Mouse (Mus musculus) layer of hippocampus, postnatal 10 days (tissue): ENCODE measurements around the gene Zfp273. TPM values are rescaled to one million over a fixed set of nuclear protein-coding genes. Genes with fewer than 3 reads are reported as not detected.
"Not testable (repeated sequence)": the region's sequence is repeated elsewhere in the genome, so short reads cannot be mapped to it uniquely, and the experiment has no call there.

Experiments used
- DNase-seq, 2 experiments: peaks; one replicate each; pipeline ENCODE4 v3.0.0; 2021; ENCODE audit warnings: low spot score in 2 of 2
- long read RNA-seq: library from polyadenylated mRNA; stranded (forward); transcript quantifications from one replicate; pipeline ENCODE4 v2.0.0, GENCODE M21; 2023
- total RNA-seq, 2 experiments: library from RNA; stranded (reverse); gene quantifications; 2 replicates each; pipeline ENCODE4 v1.2.3; 2021

Zfp273 gene
- total RNA-seq: 1 to 10 TPM; 7.8 to 9.3 TPM
- long read RNA-seq, transcript Zfp273-203 (4 exons, 2,399 nt): major isoform, 6 of 10 reads
- long read RNA-seq, partial matches to known transcripts: 0 of 10 reads
- long read RNA-seq, other reads (novel, unspliced or antisense): 2 of 10 reads

DNA sequence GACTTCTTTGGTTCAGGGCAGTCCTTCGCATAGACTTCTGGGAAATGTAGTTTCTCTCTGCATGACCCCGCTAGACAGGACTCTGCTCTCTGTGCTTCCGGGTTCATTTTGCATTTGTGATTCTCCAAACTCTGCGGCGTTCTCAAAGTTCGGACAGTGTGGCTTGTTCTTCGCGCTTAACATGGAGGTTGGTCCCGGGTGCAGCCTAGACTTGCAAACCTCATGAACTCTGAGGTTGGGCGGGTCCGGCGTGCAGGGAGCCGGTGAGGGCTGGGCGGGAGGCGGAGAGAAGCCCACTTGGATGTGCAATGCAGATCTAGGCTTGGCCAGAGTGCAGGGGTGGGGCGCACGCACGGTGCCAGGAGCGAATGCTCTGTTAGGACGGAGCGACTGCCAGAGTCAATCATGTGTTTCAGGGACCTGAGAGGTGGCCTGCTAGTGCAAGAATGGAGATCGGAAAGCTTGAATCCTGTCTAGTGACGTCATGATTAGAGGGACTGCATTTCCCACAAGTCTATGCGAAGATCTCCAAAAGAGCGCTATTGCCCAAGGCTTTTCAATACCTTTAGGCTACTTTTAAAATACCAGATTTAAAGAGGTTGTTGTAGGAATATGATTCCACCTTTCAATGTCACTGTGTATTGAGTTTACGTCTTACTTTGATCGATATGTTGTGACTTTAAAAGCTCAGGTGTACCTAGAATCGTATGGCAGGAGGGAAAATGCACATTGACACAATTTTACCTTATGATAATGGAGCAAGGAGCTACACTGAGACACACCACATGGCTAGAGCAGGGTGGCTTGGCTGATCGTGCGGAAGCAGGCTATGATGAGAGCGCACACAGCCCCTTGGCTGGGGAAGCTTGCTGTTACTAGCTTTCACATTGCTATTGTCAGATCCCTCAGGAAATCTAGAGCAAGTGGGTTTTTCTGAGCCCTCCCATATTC, at the start of gene Zfp273:
Zfp273 (plus strand) TSS at position 31 of the 951 bp plus-strand sequence.
- DNase-seq: peak; percentile 72 to 77

DNA sequence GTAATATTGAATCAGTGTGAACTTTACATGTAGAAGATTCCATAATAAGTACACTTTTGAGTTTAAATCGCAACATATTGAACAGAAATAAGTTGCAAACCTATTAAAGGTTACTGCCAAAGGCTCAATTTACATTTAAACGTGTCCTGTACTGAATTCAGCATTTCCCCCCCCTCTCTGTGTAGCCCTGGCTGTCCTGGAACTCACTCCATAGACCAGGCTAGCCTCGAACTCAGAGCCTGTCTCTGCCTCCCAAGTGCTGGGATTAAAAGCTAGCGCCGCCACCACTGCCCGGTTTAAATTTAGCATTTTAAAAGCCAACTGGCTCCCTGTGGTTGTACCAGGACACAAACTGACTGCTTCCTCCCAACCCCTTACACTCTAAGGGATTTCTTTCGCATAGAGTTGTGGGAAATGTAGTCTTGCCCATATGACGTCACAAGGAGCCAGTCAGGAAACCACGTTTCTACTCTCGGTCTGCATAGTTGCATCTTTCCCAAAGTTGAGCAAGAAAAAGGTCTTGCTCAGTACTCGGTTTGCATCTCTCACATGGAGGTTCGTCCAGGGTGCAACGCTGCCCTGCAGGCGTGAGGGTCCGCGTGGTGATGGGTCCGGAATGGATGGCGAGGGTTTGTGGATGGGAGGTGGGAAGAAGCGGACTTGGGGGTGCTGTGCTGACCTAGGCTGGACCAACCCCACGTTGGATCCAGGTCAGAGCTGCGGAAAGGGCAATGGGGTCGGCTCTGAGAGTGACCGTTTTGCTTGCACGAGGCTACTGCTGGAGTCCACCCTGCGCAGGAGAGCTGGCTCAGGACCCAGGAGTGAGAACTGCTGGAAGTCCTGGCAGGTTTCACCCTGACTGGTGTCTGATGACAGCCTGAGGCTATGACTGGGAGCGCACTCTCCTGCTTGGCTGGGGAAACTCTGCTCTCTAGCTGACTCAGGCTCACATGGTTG, 34.0 kb upstream of the Zfp273 start, which contains the start of gene Zfp493:
Zfp493 (plus strand) TSS at position 429 of the 957 bp plus-strand sequence.
- peak; percentile 49 to 64 for DNase-seq

DNA sequence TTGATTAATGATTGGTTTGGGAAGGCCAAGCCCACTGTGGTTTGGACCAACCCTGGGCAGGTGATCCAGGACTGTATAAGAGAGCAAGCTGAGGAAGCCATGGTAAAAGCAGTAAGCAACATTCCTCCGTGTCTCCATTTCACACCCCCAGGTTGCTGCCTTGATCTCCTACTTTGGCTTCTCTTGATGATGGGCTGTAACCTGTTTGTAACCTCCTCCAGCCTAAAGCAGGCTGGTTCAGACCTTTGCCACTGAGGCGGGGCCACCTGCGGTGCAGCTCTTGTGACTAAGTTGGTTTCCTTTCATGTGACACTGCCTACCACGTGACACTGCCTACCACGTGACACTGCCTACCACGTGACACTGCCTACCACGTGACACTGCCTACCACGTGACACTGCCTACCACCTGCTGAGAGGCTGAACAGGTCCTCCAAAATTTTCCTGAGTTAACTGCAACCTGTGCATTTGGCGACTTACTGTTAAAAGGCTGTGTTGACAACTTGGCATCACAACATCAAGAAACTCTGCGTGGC, 21.6 kb upstream of the Zfp273 start:
- no peak for DNase-seq

DNA sequence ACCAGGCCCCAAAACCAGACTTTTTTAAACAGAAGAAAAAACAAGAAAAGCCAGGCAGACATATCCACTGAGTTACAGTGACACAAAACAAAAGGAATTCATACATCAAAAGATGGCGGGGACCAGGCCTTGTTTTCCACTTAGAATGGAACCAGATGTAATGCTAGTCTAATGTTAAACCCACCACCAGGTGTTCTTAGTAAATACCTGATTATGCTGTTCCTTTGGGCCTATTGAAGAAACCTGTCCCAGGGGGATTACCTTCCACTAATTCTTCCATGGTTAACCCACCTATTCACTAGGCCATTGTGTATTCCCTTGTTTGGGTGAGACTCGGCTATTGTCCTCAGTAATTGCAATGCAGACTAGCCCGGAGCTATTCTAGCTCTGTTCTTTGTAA, 14.9 kb upstream of the Zfp273 start:
- no peak for DNase-seq

DNA sequence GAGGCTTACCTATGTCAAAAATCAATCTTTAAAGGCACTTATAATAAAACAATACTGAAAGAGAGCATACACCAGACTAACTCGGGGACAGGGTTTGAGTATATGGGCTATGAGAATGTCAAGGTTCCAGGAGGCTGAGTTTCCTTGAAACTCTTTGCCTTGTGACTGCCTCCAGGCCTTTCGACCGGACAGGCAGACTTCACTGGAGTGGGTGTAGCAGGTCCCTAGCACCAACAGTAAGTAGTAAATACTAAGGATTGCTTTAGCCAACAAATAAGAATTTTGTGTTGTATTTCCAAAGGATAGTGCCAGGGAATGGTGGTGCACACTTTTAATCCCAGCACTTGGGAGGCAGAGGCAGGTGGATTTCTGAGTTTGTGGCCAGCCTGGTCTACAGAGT, 14.4 kb upstream of the Zfp273 start:
- not testable (repeated sequence) for DNase-seq

DNA sequence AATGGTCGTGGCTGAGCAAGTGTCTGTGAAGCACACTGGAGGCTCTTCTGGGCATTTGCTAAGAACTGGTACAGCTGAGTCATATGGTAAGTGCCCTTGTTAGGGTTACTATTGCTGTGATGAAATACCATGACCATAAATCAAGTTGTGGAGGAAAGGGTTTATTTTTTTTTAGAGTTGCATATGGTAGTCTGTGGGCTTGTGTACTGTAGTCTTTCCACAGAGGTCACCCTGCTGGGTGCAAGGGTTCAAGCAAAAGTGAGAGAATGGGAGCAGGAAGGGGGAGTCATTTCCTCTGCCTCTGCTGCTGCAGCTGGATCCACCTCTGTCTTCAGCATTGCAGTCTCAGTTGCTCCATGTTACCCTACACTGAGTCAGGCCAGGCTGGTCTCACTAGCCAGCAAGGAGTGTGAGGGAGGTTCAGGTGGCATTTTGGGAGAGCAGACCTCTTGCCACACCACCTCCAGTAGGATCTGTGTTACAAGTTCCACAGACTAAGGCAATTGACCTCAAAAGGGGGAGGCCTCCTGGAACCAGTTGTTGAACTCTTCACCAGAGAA, 1.8 kb upstream of the Zfp273 start:
- DNase-seq: no peak

DNA sequence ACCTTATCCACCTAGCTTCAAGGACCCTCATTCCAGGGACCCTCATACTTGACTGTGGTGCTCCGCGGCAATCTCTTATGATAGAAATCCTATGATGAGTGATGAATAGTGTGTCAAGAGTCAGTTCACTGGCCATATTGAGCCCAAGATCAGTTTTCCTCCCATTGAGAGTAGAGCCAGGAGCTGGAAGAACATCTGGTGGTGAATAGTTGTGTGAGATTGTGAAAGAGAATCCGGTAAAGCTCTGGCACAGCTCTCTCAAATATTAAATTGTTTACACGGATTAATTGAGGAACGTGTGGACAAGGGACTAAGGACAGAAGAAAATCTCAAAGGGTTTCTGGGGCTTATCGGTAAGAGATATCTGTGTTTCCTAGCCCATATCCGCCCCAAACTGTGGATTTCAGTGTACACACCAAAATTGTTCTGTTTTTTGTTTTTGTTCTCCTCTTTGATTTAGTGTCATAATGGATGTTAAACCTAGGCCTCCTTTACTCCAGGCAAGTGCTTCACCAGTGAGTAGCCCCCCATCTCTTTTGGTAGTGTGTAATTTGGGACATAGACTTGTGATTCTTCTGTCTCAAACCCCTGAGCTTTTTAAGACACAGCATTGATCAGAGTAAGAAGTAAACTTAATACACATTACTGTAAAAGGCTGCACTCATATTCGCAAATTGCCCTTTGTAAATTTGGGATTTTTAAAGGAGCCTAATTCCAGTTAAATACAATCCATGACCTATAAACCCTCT, 405 bp upstream of the Zfp273 start:
- no peak for DNase-seq

DNA sequence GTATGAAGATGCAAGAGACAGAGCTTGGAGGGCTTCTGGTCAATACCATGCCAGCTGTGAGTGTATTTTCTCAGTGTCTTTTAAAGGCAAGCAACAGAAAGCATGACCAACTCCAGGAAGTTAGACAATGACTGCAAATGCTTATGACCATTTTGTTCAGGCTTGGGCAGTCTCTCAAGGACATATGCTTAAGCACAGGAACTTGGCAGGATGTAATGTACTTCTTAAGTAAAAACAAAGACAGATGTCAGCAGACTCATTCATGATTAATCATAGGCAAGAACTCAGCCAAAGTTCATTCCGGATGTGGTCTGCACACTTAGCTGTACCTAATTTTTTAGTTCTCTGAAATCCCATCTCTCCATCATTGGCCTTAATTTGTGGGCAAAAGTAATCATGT, 5.1 kb downstream of the Zfp273 start:
- no peak for DNase-seq

DNA sequence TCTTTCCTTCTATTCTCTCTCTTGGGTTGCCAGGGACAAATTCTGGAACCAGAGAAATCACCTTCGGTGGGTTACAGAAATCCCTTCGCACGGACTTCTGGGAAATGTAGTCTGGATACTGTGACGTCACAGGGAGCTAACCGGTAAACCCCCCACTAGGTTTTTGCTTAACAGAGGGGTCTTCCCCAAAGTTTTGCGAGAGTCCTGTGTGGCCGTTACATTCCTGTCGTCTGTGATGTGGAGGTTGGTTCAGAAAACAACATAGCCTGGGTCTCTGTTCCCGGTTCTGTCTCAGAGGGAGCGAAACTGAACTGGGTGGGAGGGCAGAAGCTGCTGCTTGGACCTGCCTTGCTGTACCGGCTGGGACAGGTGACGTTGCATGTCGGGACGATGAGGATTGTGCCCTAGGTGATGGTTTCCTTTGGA, 17.4 kb downstream of the Zfp273 start, which contains the start of gene Gm10037:
Gm10037 (plus strand) TSS at position 196 of the 426 bp plus-strand sequence.
- peak; percentile 40 to 55 for DNase-seq

DNA sequence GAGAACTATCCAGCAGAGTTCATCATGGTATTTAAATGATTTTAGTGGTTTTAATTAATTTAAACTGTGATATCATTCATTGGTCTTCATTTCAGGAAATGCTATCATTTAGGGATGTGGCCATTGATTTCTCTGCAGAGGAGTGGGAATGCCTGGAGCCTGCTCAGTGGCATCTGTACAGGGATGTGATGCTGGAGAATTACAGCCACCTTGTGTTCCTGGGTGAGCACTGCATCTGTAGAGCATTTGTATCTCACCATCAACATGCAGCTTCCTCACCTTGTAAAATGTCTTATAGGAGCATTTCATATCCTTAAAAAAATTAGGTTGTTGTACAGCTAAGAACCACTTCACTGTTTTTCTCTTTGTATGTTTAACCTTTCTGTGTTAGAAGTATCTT, 19.6 kb downstream of the Zfp273 start:
- DNase-seq: not testable (repeated sequence)

DNA sequence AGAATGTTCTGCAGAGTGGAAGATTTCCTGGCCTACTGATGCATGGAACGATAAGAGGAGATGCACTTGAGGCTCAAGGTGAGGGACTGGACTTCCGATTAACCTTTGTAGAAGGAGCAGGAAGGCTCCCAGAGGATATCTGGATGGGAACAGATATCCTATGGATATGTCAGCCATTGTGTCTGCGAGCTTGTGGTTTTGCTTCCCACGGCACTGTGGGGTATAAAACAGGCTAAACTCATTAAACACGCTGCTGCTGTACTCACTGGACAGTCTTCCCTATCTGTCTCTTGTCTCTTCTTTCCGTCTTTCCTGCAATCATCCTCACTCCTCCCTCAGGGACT, 30.2 kb downstream of the Zfp273 start:
- DNase-seq: no peak

DNA sequence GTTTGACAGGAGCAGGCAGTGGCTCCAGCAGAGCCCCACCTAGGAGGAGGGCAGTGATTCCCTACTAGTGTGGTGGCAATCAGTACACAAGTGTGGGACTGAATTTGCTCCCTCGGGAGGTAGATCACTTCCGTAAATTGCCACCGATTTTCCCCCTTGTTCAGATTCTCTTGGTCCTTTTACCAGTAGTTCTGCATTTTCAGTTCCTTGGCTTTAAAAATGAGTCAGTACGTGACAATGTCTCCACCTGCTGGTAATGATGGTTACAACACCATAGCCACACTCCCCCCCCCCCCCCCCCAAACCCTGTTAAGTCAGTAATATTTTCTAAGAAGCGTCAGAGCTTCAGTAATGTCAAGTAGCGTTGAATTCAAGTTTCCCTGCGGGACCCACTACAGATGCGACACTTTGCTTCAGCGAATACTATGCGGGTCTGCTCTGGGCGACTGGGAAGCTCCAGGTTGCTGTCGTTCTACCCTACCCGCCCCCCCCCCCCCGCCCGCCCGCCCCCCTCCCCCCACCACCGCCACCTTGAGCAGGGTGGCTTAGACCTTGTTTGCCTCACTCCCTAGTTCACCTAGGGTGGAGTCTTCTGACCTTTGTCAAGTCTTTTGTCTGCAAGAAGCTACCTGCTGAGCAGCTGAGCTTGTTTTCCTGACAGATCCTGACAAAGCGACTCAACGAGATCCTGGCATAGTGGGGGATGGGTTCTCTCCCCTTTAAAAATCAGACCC, 30.7 kb downstream of the Zfp273 start:
- DNase-seq: peak; percentile 69 to 72

DNA sequence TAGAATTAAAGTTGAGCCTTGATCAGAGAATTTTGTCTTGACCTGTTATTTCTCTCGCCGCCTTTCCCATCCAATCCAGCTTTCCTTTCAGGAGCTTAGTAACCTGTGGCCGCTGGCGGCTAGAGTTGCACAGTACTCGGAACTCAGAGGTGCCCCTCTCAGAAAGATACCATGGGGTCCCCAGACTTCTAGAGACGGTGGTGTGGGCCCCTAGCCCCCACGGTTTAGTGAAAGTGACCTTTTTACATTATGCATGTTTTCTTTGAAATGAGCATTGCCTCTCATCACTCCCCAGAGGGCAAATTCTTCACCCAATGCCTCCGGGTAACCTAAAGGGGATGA, 31.3 kb downstream of the Zfp273 start:
- no peak for DNase-seq

DNA sequence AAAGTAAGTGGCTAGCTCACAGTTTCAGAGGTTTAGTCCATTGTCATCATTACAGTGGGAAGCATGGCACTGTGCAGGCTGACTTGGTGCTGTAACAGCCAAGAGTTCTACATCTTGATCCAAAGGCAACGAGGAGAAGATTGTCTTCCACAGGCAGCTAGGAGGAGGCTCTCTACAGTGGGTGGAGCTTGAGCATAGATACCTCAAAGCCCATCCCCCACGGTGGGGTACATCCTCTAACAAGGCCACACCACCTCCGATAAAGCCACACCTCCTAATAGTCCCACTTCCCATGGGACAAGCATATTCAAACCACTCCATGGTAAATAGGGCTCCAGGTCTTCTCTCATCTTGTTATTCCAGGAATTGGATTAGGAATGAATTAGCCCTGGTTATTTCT, 36.8 kb downstream of the Zfp273 start:
- DNase-seq: no peak

DNA sequence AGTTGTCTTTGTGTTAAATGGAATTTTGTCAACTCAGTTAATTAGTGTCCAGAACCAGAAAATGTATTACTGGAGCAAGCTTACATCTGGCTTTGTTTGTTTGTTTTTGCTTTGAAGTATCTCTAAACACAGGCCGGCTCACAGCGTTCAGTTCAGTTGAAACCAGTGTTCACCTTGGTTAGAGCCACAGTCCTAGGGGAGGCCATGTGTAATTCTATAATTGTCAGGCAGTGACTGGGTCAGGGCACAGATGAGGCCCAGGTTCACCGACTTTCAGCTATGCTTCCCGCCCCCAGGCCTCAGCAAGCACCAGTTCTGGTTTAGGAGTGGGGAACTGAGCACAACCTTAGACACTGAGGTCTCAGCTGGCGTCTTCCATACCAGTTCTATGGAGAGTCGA, 39.6 kb downstream of the Zfp273 start:
- DNase-seq: no peak

DNA sequence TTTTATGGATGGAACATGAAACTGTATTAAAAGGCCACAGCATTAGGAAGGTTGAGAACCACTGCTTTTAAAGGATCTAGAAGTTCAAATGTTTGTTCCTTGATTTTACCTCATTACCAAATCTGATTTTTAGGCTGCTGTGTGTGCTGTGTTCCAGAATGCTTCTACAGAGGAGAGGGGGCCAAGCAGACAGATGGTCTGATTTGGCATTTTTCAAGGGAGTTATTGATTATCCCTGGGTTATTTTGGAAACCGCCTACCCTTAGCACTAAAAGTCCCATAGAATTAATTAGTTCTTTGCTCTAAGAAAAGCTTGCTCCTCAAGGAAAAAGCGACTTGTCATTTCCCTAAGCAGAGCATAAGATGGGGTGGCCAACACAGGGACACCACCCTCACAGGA, 40.4 kb downstream of the Zfp273 start:
- no peak for DNase-seq

DNA sequence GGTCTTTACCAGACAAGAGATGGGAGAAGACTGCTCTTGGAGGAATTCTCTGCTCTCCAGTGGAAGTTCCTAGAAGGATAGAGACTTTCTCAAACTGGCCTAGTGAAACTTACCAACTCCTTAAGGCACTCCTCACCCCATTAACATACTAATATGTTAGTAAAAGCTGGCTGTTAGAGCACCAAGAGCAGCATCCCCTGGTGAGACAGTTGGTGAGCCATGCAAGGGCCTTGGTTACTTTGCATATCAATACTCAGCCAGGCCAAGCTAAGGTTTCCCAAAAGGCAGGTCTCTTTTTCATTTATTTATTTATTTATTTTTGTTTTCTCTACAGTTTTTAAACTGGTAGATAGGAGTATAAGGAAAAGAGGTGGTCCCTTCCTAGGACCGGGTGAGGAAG, 43.8 kb downstream of the Zfp273 start:
- DNase-seq: no peak

DNA sequence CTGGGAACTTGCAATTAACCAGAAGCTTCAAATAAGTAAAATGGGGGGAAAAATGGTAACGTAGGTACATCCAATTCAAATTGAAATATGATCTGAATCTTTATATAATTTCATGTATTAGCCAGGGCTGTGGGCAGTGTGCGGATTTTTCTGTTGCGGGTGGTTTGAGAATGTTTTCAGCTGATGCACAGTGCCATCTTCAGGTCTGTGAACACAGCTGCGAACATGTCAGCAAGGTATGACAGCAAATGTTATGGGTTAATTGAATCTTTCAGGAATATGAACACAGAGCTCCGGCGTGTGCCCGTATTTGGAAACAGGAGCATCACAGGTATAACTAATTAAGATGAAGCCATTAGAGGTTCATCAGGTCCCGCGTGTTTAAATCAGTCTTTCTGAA, 49.0 kb downstream of the Zfp273 start:
- DNase-seq: no peak

DNA sequence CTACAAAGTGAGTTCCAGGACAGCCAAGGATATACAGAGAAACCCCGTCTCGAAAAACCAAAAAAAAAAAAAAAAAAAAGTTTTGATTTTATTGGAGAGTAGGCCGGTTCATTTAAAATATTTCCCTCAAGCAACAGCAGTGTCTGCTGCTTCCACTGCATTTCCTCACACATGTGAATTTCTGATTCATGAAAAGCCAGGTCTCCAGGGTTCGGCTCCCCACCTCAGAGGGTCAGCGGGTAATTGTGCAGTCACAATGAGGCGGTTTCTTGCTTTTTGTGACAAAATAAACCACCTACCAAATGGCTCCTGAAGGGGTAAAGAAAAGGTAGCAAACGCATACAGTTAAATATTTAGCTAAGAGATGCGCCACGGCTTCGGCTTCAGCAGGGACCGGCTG, 49.5 kb downstream of the Zfp273 start, which contains the start of gene BC048507:
BC048507 (plus strand) TSS at position 301 of the 400 bp plus-strand sequence.
- DNase-seq: no peak
